Comparison of ENCODE assay signal across 14 mouse cellular contexts in the genomic region with DNA sequence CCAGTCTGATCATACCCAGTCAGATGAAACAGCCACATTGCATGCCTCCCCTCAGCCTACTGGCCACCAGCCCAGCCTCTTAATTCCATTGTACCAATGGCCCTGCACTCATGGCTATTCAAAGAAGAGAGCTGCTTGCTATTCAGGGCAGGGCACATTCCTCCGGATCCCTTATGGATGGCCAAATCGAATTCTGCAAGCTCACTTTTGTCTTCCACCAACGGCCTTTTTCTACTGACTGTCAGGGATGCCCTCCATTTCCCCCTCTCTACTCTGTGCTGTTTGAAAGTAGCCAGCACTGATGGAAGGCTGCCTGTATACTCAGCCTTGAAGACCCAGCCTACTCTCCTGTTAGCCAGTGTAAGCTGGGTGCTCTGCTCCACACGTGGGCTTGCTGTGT.
DNase-seq lines count a peak whose midpoint lies in the region; ATAC-seq and TF ChIP-seq lines count a peak whose summit lies in the region.
"Had no signal": no experiment of that assay in that cellular context is flagged by ENCODE, and none has a peak within 500 bp of the region (broad histone marks: within the 10 kb centered on the region; RNA-seq: fewer than 3 reads in every experiment).

No protein-coding gene starts in this region.

- H3K4me3 ChIP-seq in forebrain, embryonic 16.5 days (replicated peaks; ENCODE audit: low read length): no peak overlapping the region
- no peak overlapping the region for H3K4me3 ChIP-seq in midbrain, embryonic 10.5 days
- no peak overlapping the region for H3K4me3 ChIP-seq in intestine, postnatal 0 days (ENCODE audit: low read depth, low read length)
- H3K4me3 ChIP-seq: heart, embryonic 15.5 days; kidney, embryonic 15.5 days; lung, embryonic 15.5 days had no signal

- ATAC-seq in forebrain, embryonic 16.5 days: peak; percentile 74
- ATAC-seq in intestine, postnatal 0 days: no peak
- ATAC-seq: inflammation-experienced regulatory T-cells, adult 6 months; Patski had no signal

- DNase-seq in right cerebral cortex, postnatal 4 days: peak; percentile 26
- no peak for DNase-seq in right cerebral cortex, adult 2 months (ENCODE audit: low spot score in 2 of 2)
- peak; percentile 49 for DNase-seq in midbrain, embryonic 10.5 days (ENCODE audit: low spot score)
- no peak for DNase-seq in cerebellum, postnatal 36 days
- DNase-seq in adrenal gland, adult 2 months: no peak
- DNase-seq: cerebellum, adult 9-11 months had no signal

- peaks cover 4% of the 10 kb centered on the region; the same call in 1 of the 2 replicates for H3K9me3 ChIP-seq in forebrain, embryonic 16.5 days (ENCODE audit: control insufficient read depth, low read length)
- H3K9me3 ChIP-seq in midbrain, embryonic 10.5 days (replicated peaks): peaks cover 12% of the 10 kb centered on the region
- H3K9me3 ChIP-seq in intestine, postnatal 0 days (ENCODE audit: control insufficient read depth): no peaks in the 10 kb centered on the region
- H3K9me3 ChIP-seq: heart, embryonic 15.5 days; lung, embryonic 15.5 days had no signal

- H3K27me3 ChIP-seq in forebrain, embryonic 16.5 days (replicated peaks; ENCODE audit: control insufficient read depth, insufficient read depth, low read length): 0 out of 2 replicates have a peak, but pooled peaks cover 7% of the 10 kb centered on the region
- peaks cover 61% of the 10 kb centered on the region for H3K27me3 ChIP-seq in midbrain, embryonic 10.5 days (ENCODE audit: low read depth, poor library complexity, severe bottlenecking)
- peaks cover 3% of the 10 kb centered on the region; the same call in 1 of the 2 replicates for H3K27me3 ChIP-seq in intestine, postnatal 0 days (replicated peaks; ENCODE audit: control insufficient read depth, insufficient read depth, low read length)
- H3K27me3 ChIP-seq: CH12.LX; heart, embryonic 15.5 days had no signal

- H3K27ac ChIP-seq in forebrain, embryonic 16.5 days (ENCODE audit: low read length): no peak overlapping the region
- peak overlapping the region; percentile 63 for H3K27ac ChIP-seq in midbrain, embryonic 10.5 days (replicated peaks)
- no peak overlapping the region for H3K27ac ChIP-seq in intestine, postnatal 0 days (ENCODE audit: low read depth, low read length)
- H3K27ac ChIP-seq: heart, embryonic 15.5 days; kidney, embryonic 15.5 days; lung, embryonic 15.5 days had no signal

- no peaks in the 10 kb centered on the region for H3K36me3 ChIP-seq in forebrain, embryonic 16.5 days (ENCODE audit: control insufficient read depth, insufficient read depth)
- H3K36me3 ChIP-seq in midbrain, embryonic 10.5 days: no peaks in the 10 kb centered on the region
- H3K36me3 ChIP-seq in intestine, postnatal 0 days (ENCODE audit: control insufficient read depth, insufficient read depth): no peaks in the 10 kb centered on the region
- H3K36me3 ChIP-seq: heart, embryonic 15.5 days; kidney, embryonic 15.5 days; lung, embryonic 15.5 days had no signal

- no peak overlapping the region for H3K9ac ChIP-seq in forebrain, embryonic 16.5 days (replicated peaks; ENCODE audit: low read depth, low read length)
- no peak overlapping the region for H3K9ac ChIP-seq in intestine, postnatal 0 days (ENCODE audit: low read depth, low read length)
- H3K9ac ChIP-seq: heart, embryonic 15.5 days; kidney, embryonic 15.5 days; lung, embryonic 15.5 days had no signal

- TF ChIP-seq CTCF in intestine, postnatal 0 days (IDR thresholded peaks at IDR 0.05; ENCODE audit: low read depth): no peak

- peaks cover 4% of the 10 kb centered on the region; the same call in 1 of the 2 replicates for H3K4me1 ChIP-seq in forebrain, embryonic 16.5 days (replicated peaks; ENCODE audit: control insufficient read depth, insufficient read depth, low read length)
- H3K4me1 ChIP-seq in midbrain, embryonic 10.5 days: peaks cover 41% of the 10 kb centered on the region
- H3K4me1 ChIP-seq in intestine, postnatal 0 days (replicated peaks; ENCODE audit: control insufficient read depth, insufficient read depth, low read length): no peaks in the 10 kb centered on the region; the same call in 1 of the 2 replicates
- H3K4me1 ChIP-seq: heart, embryonic 15.5 days; kidney, embryonic 15.5 days; lung, embryonic 15.5 days had no signal

- WGBS in forebrain, embryonic 16.5 days: 13% methylated on average over 4 of the region's 4 CpGs
- 19% methylated on average over 4 of the region's 4 CpGs for WGBS in midbrain, embryonic 10.5 days
- WGBS in intestine, postnatal 0 days: 80% methylated on average over 4 of the region's 4 CpGs

- H3K4me2 ChIP-seq in forebrain, embryonic 16.5 days (ENCODE audit: low read length): no peak overlapping the region
- no peak overlapping the region for H3K4me2 ChIP-seq in intestine, postnatal 0 days (replicated peaks; ENCODE audit: low read depth)
- H3K4me2 ChIP-seq: heart, embryonic 15.5 days; kidney, embryonic 15.5 days; lung, embryonic 15.5 days had no signal

Comparison
In these comparisons a context has a peak if more than half of its experiments do, and no peak if none do; other contexts are left out.
1. DNase-seq: peak in right cerebral cortex, postnatal 4 days (single experiment) and midbrain, embryonic 10.5 days (single experiment); none in right cerebral cortex, adult 2 months (0 of 2), cerebellum, postnatal 36 days (0 of 2) and adrenal gland, adult 2 months (single experiment).